Mouse (Mus musculus): ENCODE measurements at regions not wholly inside any gene's neighbourhood (a gene's known extent, or its start where the extent isn't known, plus 50 kb on each side); places are given as distances from the start of the nearest gene placed in this dataset.

GRCm38 (mm10) chr3:57228400-57228799 is 73.4 kb downstream of the Tm4sf1 start:
- no peak for DNase-seq

GRCm38 (mm10) chr3:57223773-57224172 is 78.0 kb downstream of the Tm4sf1 start:
- DNase-seq, result no peak

DNA sequence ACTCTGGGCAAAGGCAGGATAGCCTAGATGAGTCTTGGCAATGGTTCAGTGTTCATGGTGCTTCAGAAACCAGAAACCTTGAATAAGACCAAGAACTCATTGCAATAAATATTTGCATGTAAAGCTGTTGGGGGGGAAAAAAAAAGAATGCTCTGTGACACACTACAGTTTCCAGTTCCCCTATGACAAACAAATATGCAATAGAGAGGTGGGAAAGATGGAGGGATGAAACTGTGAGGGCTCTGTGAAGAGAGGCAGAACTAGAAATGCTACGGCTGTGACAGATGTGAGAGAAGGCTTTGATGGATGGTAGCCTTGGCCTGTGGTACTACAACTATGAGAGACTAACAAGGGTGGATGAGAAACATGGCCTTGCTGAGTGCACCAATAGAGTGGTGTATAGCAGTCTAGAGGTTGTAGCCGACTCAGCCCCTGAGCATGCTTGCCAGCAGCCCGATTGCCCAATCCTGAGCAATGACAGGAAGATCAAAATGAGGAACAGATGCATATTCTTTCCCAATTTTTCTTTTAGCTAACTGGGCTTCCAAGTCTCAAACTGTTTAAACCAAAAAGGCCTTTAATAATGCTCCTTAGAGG is 79.4 kb downstream of the Tm4sf1 start:
- DNase-seq, result no peak

DNA sequence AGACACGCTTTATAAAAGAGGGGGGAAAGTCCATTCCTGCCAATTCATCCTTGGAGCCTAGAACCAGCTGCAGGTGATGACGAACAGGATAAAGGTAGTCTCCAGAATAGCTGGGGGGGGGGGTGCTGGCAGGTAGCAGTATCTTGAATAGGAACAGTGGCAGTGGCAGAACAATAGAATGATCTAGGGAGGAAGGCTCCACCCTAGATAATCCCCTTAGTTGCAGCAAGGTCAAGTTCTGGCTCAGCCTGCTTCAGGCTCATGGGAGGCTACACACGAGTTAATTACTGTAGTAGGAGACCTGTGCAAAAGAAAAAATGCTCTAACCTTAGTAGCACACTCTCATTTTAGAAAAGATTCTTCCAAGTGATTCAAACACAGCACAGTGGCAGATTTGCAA is 83.4 kb downstream of the Tm4sf1 start:
- no peak for DNase-seq

DNA sequence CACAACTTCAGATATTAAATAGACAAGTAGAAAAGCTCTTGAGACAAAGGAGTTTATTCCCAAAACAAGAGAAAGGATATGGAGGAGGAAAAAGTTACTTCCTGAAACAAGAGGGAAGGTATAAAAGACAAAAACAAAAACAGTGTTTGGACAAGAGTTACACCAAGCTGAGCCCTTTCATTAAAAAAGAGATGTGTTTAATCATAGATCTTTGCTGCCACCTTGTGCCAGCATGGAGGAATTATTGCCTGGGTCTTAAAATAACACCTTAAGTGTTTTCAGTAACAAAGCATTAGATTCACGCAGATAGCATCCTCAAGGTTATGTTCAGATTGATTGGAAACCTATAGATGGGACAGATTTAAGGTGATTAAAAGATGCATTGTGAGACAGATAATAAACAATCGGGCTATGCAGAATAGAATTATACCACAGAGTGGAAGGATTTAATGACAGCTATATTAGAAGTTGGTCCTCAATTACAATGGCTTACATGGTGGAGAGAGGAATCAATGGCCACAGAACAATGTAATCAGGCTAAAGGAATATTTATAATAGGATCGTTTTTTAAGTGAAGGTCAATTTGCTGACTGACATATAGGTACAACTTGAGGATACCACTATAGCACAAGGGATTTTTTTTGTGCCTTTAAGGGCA is 97.6 kb downstream of the Tm4sf1 start:
- DNase-seq, result peak; percentile 27

GRCm38 (mm10) chr3:57203418-57203817 is 98.4 kb downstream of the Tm4sf1 start:
- no peak for DNase-seq

DNA sequence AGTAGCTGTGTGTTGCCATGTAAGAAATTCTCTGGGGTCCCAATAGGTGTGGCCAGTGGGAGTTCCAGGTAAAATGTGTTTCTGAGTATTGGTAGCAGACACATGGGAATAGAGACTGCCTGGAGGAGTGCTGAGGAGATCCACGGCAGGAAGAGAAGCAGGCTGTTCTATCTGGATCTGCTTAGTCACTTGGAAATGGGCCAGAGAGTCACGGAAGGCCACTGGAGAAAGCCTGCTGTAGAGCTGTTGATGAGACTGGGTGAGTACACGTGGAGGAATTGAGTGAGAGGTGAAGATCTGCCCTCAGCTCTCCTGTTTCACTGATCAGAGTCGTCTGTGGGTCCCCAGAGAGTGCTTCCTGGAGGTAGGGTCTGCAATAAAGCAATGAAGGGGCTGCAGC is 120.2 kb downstream of the Tm4sf1 start:
- DNase-seq, result no peak

DNA sequence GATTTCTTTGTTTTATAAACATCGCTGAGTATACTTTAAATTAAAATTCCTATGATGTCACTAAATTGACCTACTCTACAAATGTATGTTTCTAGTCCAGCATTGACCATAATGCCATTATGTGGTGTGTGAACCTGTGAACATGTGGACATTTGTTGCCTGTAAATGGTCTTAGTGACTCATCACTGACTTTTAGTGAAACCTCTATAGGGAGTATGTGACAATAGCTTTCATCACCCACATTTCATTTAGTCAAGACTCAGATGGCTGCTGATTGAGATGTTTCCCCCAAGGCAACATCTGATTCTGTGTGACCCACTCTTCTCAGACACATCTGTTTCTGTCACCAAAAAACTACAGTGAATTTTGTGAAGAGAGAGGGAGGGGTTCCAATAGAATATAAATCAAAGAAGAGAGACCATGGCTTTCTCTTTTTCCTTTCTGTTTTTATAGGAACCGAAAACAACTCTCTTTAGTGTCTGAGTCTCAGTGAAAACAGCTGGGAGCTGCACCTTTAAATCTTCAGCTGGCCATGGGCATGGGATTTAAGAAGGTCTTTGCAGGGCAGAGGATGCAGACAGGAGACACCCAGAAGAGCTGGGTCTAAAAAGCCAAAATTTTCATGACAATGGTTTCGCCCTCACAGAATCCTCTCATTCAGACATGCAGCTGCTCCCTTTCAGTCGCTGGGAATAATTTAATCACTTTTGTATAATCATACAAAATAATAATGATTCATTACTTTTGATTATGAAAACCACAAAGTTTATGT is 148.4 kb downstream of the Tm4sf1 start:
- no peak for DNase-seq

DNA sequence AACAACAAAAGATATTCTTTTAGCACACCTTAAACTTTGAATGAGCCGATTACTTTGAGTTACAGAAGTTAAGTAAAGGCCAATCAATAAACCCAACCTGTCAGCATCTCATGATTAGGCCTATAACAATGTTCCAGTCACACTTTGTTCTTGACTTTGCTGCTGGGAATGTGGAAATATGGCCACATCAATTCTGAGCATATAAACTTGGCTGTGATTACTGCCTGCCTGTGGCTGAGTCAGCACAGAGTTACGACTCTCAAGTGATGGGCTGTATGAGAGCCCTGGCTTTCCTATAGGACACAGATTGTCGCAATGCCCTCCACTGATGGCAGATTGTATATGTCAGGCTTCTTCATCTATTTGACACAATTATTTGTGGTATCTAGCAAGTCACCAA is 152.6 kb downstream of the Tm4sf1 start:
- no peak for DNase-seq

DNA sequence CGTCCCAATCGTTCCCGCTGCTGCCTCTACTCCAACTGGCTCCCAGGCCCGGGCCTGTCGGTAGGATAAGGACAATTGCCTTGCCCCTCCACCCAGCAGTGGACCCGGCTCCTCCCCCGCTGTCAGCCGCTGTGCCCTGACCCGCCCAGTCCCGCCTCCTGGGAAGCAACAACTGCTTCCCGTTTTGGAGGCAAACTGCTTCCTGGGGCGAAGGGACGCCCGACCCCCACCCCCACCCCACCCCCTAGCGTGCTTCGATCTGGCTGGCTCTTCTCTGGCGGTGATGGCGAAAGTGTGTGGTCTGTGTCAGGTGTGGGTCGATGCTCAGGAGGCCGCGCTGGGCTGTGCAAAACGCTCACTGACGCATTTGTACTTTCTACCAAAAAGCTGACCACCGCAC is 164.9 kb downstream of the Tm4sf1 start:
- DNase-seq, result no peak

DNA sequence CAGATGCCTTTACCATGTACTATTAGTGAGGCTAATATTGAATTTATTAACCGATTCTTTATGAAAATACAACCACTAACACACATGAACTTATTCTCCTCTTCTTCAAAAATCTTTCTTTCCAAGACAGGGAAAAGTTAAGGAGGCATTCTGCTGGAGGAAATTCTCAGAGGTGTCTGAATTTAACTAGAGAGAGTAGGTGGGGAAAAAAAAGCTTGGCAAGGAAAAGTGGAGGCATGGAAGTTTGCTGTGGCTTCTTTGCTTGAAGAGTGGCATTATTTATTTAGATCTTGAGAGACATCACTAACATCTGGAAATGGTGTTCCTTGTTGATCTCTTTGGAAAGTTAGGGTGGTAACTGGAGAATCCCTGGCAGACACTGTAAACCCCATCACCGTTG is 173.2 kb downstream of the Tm4sf1 start:
- DNase-seq, result no peak

DNA sequence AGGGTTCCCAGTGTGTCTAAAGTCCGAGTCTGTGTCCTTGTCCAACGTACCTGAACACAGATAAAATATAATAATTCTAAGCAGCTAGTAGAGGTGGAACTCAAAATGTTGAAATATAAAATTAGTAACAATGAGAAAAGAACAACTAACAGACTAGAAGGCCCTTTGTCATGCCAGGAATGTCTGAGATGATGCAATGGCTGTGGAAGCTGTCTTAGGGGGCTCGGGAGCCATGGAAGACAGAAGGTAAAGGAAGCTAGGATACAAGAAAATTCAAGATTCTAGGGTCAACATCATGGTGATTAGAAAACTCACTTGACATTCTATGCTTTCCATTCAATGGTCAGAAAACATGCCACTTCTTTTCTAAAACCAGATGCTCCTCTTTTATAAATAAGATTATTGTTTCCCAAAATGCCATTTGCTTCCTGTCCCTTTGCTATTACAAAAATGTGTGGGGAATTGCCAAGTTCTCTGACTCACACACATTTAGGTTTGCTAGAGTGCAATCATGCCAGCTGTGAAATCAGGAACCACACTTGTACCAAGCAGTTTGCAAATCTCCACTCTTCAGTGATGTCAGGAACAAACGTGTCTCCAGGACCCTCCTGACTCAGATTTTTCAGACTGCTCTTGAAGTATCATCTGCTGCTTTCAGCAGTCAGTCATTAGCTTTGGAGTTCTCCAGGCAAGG is 175.8 kb downstream of the Tm4sf1 start:
- no peak for DNase-seq

DNA sequence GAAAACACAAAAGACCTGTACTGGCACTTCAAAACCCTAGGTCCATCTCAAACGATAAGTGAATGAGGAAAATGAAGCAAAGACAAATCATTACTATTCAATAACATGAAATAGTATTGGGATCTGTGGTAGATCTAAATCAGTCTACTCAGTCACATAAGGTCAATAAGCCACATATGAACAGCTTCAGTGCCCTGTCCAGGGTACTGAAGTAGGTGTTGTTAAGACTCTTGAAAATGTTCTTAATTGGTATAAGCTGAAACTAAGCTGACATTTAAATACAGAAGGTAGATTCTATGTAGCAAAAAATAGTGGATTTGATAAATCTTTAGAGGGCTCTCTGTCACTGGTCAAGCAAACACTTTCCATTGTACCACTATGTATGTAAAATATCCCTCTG is 183.8 kb downstream of the Tm4sf1 start:
- DNase-seq, result no peak

- no peak for DNase-seq
Measured at GRCm38 (mm10) chr3:57102254-57102653, 199.5 kb downstream of the Tm4sf1 start.

GRCm38 (mm10) chr3:57100515-57100914 is 201.3 kb downstream of the Tm4sf1 start:
- DNase-seq, result no peak

GRCm38 (mm10) chr3:57094936-57095335 is 206.9 kb downstream of the Tm4sf1 start:
- no peak for DNase-seq

- no peak for DNase-seq
Measured at GRCm38 (mm10) chr3:57093201-57093940, 208.4 kb downstream of the Tm4sf1 start.

GRCm38 (mm10) chr3:57074516-57074915 is 227.3 kb downstream of the Tm4sf1 start:
- DNase-seq, result no peak

- no peak for DNase-seq
Measured at GRCm38 (mm10) chr3:57073962-57074506, 227.8 kb downstream of the Tm4sf1 start.

- DNase-seq, result no peak
Measured at GRCm38 (mm10) chr3:57033021-57033420, 268.8 kb downstream of the Tm4sf1 start.

GRCm38 (mm10) chr3:57018171-57018570 is 283.6 kb downstream of the Tm4sf1 start:
- no peak for DNase-seq

- DNase-seq, result no peak
Measured at GRCm38 (mm10) chr3:56981305-56981660, 320.5 kb downstream of the Tm4sf1 start.
